Mouse (Mus musculus) liver, adult 2 months (tissue): ENCODE data around the gene Ybx1.

Experiments
- CTCF ChIP-seq: fragments of 200-500 bp; IDR thresholded peaks from 2 replicates; pipeline ENCODE4 v1.5.1; 2011; ENCODE audit warnings: low read depth, low read length, control low read depth
- POLR2A ChIP-seq: fragments of 200-500 bp; IDR thresholded peaks from 2 replicates; pipeline ENCODE4 v1.6.1; 2011; ENCODE audit warnings: low read length, control low read depth; ENCODE audit not compliant: insufficient read depth; ENCODE audit errors: extremely low read depth

- TF ChIP-seq CTCF (no peak; the same call in 1 of the 2 replicates), POLR2A (no peak)
These were observed 61.0 kb downstream of the Ybx1 start for GRCm38 (mm10) chr4:119233256-119233901.
